Mouse (Mus musculus) midbrain, embryonic 16.5 days (tissue): Measurements from ENCODE around the gene Tmtc3. TPM values are rescaled to one million over a fixed set of nuclear protein-coding genes. Genes with fewer than 3 reads are reported as not detected.

Experiments used
- ATAC-seq: fragments of 200-750 bp; cut with Nextera tagmentation; 2 replicates; pipeline ENCODE4 v1.8.0; 2017; ENCODE audit warnings: moderate TSS enrichment
- H3K27ac ChIP-seq: fragments of 300-500 bp; sonication (generic); 2 replicates; pipeline ENCODE4 v1.5.1; 2014; ENCODE audit warnings: mild to moderate bottlenecking, low read length, mixed read lengths
- H3K27me3 ChIP-seq: fragments of 300-500 bp; sonication (generic); 2 replicates; pipeline ENCODE4 v1.6.1; 2014; ENCODE audit warnings: low read depth, low read length, mixed read lengths; ENCODE audit not compliant: control insufficient read depth, insufficient read depth
- H3K36me3 ChIP-seq: fragments of 300-500 bp; sonication (generic); 2 replicates; pipeline ENCODE4 v1.6.1; 2014; ENCODE audit warnings: mild to moderate bottlenecking, low read length, moderate library complexity, mixed read lengths; ENCODE audit not compliant: control insufficient read depth, insufficient read depth
- H3K4me1 ChIP-seq: fragments of 300-500 bp; sonication (generic); 2 replicates; pipeline ENCODE4 v1.6.1; 2014; ENCODE audit warnings: mild to moderate bottlenecking, low read length, mixed read lengths; ENCODE audit not compliant: control insufficient read depth, insufficient read depth
- H3K4me2 ChIP-seq: fragments of 300-500 bp; sonication (generic); 2 replicates; pipeline ENCODE4 v1.6.1; 2014; ENCODE audit warnings: mild to moderate bottlenecking, low read length, mixed read lengths
- H3K4me3 ChIP-seq: fragments of 300-500 bp; sonication (generic); 2 replicates; pipeline ENCODE4 v1.5.1; 2014; ENCODE audit warnings: low read depth, mild to moderate bottlenecking, low read length, moderate library complexity, mixed read lengths
- H3K9ac ChIP-seq: fragments of 300-500 bp; sonication (generic); 2 replicates; pipeline ENCODE4 v1.6.1; 2014; ENCODE audit warnings: low read depth, low read length, mixed read lengths
- H3K9me3 ChIP-seq: fragments of 300-500 bp; sonication (generic); replicated peaks from 2 replicates; pipeline ENCODE4 v1.6.1; 2014; ENCODE audit warnings: mild to moderate bottlenecking, low read length, mixed read lengths; ENCODE audit not compliant: control insufficient read depth, poor library complexity, severe bottlenecking
- WGBS: fragments of 180-500 bp; shearing (Covaris S2); extraction: QIAGEN DNeasy Blood & Tissue Kit; methylation state at CpG from one replicate; pipeline ENCODE4 v1.1.7; 2014; 5-methylcytosine and 5-hydroxymethylcytosine counted together
- polyA plus RNA-seq: library from polyadenylated mRNA; unstranded; fragments of >200 nt; fragmentation: Nextera tagmentation; extraction: Ambion mirVana; gene quantifications from 2 replicates; pipeline ENCODE4 v1.2.1, GENCODE M21; 2015

Tmtc3 gene
- 11.9 and 12.1 TPM in 2 replicates for polyA plus RNA-seq

DNA sequence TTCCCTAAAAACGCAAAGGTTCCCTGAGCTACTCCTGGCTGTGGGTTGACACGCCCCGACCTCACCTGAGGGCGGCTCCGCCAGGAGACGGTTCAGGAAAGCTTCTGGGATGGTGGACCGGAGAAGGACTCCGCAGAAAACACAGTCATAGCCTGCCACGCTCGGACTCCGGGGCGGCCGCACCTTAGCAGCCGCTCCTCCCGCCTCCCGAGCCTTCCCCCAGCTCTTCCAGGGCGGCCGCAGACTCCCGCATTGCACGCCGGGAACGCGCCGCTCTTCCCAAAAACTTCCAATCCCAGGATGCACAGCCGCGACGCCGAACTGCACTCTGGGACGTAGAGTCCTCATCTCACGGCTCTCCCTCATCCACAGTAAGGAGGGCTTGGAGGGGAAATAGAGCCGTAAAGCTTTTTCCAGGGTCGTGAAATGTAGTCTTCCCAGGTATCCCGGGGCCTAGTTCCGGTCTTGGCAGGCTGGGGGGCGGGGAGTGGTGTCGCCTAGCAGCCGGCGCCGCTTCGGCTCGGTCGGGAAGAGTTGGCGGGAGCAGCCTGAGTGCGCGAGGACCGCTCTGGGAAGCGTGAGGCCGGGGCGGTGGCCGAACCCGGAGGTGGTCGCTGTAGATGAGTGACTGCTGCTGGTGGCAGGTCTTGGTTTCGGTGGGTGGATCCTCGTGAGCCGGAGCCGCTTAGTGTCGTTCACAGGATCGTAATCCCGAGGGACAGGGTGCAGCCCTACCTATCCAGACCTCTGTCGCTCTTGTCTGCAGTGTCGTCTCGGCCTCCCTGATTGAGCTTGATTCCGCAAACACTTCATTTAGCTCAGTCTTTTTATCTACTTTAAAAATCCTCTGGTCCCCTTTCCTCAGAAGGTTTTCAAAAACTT is at the start of gene Tmtc3, which contains the start of gene Cep290:
Tmtc3 (minus strand) TSS at position 254 of the 882 bp plus-strand sequence.
Cep290 (plus strand) TSS at position 462 of the 882 bp plus-strand sequence.
- under 1% methylated on average over 63 of the region's 63 CpGs for WGBS
- Histone ChIP-seq H3K9me3 (no peaks in the 10 kb centered on the region), H3K9ac (peak within 1 kb of the TSS; percentile 65), H3K36me3 (no peaks in the 10 kb centered on the region; the same call in 1 of the 2 replicates), H3K27me3 (no peaks in the 10 kb centered on the region), H3K4me1 (peaks cover 11% of the 10 kb centered on the region), H3K4me2 (peak within 1 kb of the TSS; percentile 93), H3K27ac (peak within 1 kb of the TSS; percentile 69), H3K4me3 (peak within 1 kb of the TSS; percentile 53)
- ATAC-seq: peak; percentile 100

DNA sequence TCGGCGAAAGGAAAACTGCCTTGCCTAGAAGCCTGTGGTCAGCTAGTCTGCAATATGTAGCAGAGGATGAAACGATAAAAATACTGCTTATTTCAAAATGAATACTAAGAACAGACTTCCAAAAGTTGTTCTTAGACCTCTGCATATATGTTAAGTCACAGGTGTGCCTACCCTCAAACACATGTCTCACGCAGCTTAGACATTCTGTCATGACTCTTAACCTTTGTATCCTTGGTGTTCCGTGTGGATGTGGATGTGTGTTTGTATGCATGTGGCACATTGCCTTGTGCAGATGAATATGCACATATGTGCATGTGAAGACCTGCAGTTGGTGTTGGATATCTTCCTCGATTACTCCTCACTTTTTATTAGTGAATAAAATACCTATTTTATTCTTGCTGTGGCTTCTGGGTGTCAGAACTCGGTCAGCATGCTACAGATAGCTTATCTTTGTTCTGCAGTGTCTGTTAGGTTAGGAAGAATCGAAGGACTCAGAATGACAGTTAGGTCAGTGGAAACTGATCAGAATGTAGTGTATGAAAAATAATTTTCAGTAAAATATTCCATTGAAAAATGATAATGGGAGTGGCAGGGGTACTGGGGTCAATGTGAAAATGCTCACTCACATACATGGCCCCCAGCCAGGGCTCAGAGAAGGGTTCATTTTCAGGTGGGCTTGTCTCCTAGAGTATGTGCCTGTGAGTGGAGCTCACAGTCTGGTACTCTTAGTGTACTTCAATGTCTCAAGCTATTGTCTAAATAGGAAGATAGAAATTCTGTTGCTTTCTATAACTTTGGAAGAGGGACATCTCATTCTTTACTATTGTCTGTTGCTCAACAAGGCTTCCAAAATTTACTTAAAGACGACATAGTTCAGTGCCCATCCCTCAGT is 37.6 kb upstream of the Tmtc3 start:
- H3K4me1 ChIP-seq: no peaks in the 10 kb centered on the region
- H3K9me3 ChIP-seq: no peaks in the 10 kb centered on the region
- no peaks in the 10 kb centered on the region for H3K27me3 ChIP-seq
- 95% methylated on average over 9 of the region's 9 CpGs for WGBS
- H3K4me2 ChIP-seq: no peak overlapping the region
- ATAC-seq: no peak
- H3K4me3 ChIP-seq: no peak overlapping the region
- H3K27ac ChIP-seq: no peak overlapping the region
- no peak overlapping the region for H3K9ac ChIP-seq
- no peaks in the 10 kb centered on the region; the same call in 1 of the 2 replicates for H3K36me3 ChIP-seq

DNA sequence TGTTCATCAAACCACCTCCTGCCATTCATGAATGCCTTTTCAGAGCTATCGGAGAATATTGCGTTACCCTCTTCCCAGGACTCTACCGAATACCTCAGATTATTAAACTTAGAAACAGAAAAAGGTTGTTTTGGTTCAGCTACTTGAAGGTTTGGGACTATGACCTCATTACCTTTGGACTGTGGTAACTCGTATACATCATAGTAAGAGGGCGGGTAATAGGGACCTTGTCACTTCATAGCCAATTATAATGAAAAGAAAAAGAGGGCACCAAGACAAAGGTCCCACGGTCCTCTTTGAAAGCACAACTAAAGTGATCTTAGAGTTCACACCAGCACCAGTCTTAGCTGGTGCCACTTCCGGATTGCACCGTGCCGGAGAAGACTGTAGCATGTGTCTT is 35.2 kb upstream of the Tmtc3 start:
- Histone ChIP-seq H3K4me2 (no peak overlapping the region), H3K4me3 (no peak overlapping the region), H3K27ac (no peak overlapping the region), H3K36me3 (no peaks in the 10 kb centered on the region; the same call in 1 of the 2 replicates), H3K9me3 (no peaks in the 10 kb centered on the region), H3K27me3 (no peaks in the 10 kb centered on the region), H3K4me1 (no peaks in the 10 kb centered on the region), H3K9ac (no peak overlapping the region)
- no peak for ATAC-seq
- 85% methylated on average over 9 of the region's 9 CpGs for WGBS

DNA sequence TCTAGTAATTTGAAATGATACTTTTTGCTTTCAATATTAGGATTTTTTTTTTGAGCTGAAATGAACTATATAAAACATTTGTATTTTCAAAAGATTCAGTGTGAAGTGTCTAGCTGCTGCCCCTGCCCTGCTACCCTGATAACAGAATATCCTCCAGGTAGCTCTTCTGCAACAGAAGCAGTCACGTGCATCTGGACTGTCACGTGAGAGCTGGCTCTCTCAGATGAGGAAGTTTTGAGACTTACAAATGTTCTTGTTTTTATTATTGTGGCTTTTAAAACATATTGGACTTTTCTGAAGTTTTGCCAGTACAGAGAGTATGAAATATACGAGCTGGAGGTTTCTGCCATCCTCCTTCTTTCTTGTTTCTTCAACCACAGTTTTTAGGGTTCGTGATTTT is 34.5 kb upstream of the Tmtc3 start:
- Histone ChIP-seq H3K4me1 (no peaks in the 10 kb centered on the region), H3K27me3 (no peaks in the 10 kb centered on the region), H3K4me2 (no peak overlapping the region), H3K9ac (no peak overlapping the region), H3K4me3 (no peak overlapping the region), H3K9me3 (no peaks in the 10 kb centered on the region), H3K36me3 (no peaks in the 10 kb centered on the region; the same call in 1 of the 2 replicates), H3K27ac (no peak overlapping the region)
- ATAC-seq: no peak
- WGBS: 94% methylated on average over 4 of the region's 4 CpGs

DNA sequence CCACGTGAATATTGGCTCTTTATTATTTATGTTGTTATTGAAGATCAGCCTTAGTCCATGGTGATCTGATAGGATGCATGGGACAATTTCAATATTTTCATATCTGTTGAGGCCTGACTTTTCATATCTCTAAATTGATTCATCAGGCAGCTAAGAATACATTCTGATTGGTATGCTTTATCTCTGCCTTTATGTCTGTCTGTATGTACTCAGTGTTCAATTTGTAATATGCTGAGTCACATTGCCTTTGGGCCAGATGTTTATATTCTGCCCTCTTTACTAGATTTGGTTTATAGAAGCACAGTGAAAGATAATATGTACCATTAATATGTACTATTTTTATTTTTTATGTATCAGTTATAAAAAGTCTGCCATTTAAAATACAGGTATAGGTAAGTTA is 21.0 kb upstream of the Tmtc3 start:
- no peak overlapping the region for H3K4me3 ChIP-seq
- H3K4me1 ChIP-seq: no peaks in the 10 kb centered on the region
- H3K27ac ChIP-seq: no peak overlapping the region
- H3K27me3 ChIP-seq: no peaks in the 10 kb centered on the region
- WGBS: 90% methylated on average over 1 of the region's 1 CpGs
- H3K9me3 ChIP-seq: no peaks in the 10 kb centered on the region
- no peak overlapping the region for H3K4me2 ChIP-seq
- no peak for ATAC-seq
- H3K9ac ChIP-seq: no peak overlapping the region
- H3K36me3 ChIP-seq: peaks cover 8% of the 10 kb centered on the region

DNA sequence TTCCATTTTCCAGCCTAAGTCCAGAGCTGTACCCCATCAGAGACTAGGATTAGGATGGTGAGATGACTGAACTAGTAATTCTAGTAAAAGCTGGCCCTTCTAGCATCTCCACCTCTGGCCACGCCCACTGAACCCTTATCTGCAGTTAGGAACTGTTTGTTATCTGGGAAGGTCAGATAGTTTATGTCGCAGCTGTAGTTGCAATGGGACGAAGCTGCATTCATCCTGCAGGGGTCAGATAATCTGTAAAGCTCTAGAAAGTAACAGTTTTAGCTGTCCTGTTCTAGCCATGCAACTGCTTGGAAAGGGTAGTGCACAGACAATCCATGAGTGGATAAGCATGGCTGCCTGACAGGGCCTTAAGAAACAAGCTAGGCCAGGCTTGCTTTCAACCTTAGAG is 11.2 kb upstream of the Tmtc3 start:
- Histone ChIP-seq H3K27ac (no peak overlapping the region), H3K4me3 (no peak overlapping the region), H3K4me1 (no peaks in the 10 kb centered on the region), H3K27me3 (no peaks in the 10 kb centered on the region), H3K9me3 (no peaks in the 10 kb centered on the region), H3K36me3 (peaks cover 19% of the 10 kb centered on the region), H3K9ac (no peak overlapping the region), H3K4me2 (no peak overlapping the region)
- 92% methylated on average over 3 of the region's 3 CpGs for WGBS
- no peak for ATAC-seq

DNA sequence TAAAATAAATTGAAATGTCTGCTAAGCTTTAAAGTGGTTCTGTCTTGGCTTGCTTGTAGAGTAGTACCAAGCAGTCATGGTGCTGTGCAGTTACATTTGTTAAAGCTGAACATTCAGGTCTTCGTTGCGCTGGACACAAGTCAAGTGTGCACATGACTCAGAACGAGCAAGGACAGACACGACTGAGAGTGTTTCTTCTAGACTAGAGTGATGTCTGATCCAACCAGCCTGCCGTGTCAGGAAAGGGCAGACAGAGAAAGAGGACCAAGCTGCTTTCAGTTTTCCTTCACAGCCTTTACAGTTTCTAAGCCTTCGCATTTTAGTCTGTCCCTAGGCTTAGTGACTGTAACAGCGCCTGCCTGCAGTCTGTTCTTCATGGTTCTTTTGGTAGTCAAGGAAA is 4.8 kb upstream of the Tmtc3 start:
- no peak overlapping the region for H3K9ac ChIP-seq
- H3K27me3 ChIP-seq: no peaks in the 10 kb centered on the region
- H3K9me3 ChIP-seq: no peaks in the 10 kb centered on the region
- H3K4me3 ChIP-seq: no peak overlapping the region
- no peak for ATAC-seq
- H3K27ac ChIP-seq: no peak overlapping the region
- peaks cover 6% of the 10 kb centered on the region for H3K4me1 ChIP-seq
- H3K36me3 ChIP-seq: peaks cover 4% of the 10 kb centered on the region
- no peak overlapping the region for H3K4me2 ChIP-seq
- 94% methylated on average over 7 of the region's 7 CpGs for WGBS

DNA sequence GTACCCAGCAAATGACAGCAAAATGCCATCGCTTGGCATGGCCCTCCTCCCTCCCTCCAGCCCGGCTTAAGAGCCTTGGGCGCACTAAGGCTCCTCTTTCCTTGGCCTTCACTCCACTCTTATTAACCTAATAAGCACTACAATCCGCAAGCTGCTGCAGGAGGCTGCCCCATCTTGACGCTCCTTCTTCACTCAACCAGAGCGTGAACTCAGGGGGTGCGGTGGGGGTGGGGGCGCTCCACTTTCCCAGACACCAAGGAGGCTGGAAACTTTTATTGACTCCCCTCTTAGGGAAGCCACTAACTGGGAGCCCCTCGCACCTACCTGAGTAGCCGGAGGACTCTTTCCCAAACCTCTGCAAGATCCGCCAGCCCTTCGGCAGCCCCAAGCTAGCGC is 451 bp downstream of the Tmtc3 start:
- no peaks in the 10 kb centered on the region for H3K27me3 ChIP-seq
- WGBS: under 1% methylated on average over 13 of the region's 13 CpGs
- peak overlapping the region; percentile 93 for H3K4me2 ChIP-seq
- H3K9me3 ChIP-seq: no peaks in the 10 kb centered on the region
- peak overlapping the region; percentile 53 for H3K4me3 ChIP-seq
- H3K4me1 ChIP-seq: peaks cover 11% of the 10 kb centered on the region
- peak overlapping the region; percentile 69 for H3K27ac ChIP-seq
- H3K9ac ChIP-seq: peak overlapping the region; percentile 62
- ATAC-seq: peak; percentile 40
- H3K36me3 ChIP-seq: no peaks in the 10 kb centered on the region
